Mouse (Mus musculus): ENCODE measurements at regions not wholly inside any gene's neighbourhood (a gene's known extent, or its start where the extent isn't known, plus 50 kb on each side); places are given as distances from the start of the nearest gene placed in this dataset.

- TF ChIP-seq CTCF (IDR thresholded peaks at IDR 0.05; ENCODE audit: control insufficient read depth, insufficient read depth, insufficient replicate concordance, low read depth, low read length), result no peak
- no peak for TF ChIP-seq POLR2A (IDR thresholded peaks at IDR 0.05; ENCODE audit: control insufficient read depth, low read depth, low read length)
Observed at GRCm38 (mm10) chr16:31603185-31603584, 60.1 kb upstream of the Dlg1 start.
